Mouse (Mus musculus): ENCODE data around the gene Tfb2m.

The Tfb2m gene

DNA sequence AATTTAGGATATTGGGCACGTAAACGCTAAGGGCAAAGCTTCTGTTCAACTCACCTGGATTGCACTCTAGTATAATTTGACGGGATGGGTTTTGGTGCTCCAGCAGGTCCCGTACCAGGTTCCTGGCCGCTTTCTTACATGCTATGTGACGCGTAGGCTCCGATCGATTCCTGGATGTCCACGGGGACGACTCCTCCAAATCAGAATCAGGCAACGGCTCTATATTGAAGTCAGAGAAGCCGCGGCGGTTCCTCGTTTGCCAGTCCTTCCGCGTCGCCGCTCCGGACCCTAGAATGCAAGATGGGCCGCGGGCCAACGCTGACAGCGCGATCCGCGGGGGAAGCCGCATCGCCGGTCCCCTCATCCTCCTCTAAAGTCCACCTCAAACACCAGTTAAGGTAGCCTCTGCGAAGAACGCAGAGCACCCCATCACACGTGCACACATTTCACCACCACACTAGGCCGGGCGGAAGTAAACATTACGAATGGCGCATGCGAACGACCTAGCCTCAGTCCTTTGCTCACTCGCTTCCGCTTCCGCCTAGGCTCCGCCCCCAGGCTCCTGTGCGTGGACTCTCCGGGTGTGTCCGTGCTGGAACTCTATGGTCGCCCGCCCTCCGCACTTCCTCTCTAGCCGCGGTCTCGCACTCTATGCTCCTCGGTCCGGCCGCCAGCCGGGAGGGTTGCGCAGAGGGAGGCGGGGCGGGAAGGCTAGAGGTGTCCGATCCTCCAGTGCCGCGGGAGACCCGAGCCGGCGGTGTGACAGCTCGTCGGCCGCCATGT, at the start of gene Tfb2m, which contains the start of gene Cnst:
Gene Tfb2m (minus strand): TSS at position 500 of the 783 bp plus-strand sequence.
Gene Cnst (plus strand): TSS at position 603 of the 783 bp plus-strand sequence.
- DNase-seq (ENCODE audit: low spot score) = peak; percentile 98

DNA sequence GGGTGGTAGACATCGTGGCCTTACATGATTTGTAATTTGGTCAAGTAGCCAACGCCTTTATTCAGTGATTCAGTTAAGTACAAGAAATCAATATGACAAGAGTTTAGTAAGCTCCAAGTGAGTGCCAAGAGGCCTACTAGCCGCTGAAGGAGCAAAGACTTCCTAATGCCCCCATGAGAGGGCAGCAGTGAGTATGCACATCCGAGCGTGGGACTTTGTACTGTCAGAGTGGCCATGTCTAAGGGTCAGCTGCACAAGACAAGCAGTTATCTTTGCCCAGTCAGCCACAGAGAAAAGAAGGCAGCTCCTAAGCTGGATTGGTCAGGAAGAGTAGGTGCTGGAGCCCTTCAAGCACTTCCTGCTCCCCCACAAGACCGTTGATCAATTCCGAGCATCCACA, 46.9 kb upstream of the Tfb2m start:
- DNase-seq (ENCODE audit: low spot score) = no peak

DNA sequence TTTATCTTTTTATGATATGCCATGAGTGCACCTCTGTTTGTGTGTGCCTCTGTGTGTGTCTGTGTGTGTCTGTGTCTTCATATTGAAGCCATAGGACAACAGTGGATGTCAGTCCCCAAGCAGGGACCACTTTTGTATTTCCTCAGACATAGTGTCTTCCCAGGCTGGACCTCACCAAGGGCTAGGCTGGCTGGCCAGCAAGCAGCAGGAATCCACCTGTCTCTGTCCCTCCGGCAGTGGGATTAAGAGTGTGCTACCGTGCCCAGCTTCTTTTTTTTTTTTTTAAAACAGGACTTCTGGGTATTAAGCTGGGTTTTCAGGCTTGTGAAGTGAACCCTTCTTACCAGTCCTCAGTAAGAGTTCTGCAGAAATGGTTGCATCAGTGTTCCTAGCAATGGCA, 46.1 kb upstream of the Tfb2m start:
- no peak for DNase-seq (ENCODE audit: low spot score)

DNA sequence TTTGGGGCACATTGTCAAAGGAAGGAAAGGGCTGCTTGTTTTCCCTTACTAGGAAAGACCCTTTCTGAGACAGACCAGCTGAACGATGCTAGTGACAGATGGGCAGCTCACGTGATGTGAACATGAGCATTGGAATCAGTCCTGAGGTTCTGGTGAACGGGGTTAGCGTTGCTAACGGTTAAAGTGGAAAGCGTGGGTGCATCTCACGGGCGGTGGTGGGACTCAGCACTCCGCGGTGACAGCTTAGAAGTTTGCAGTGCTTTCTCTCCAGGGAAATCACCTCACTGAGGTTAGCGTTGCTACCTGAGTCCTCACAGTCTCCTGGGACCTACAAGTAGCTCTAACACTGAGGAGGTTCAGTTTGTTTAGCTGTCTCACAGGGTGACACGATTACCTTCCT, 45.6 kb upstream of the Tfb2m start:
- no peak for DNase-seq (ENCODE audit: low spot score)

DNA sequence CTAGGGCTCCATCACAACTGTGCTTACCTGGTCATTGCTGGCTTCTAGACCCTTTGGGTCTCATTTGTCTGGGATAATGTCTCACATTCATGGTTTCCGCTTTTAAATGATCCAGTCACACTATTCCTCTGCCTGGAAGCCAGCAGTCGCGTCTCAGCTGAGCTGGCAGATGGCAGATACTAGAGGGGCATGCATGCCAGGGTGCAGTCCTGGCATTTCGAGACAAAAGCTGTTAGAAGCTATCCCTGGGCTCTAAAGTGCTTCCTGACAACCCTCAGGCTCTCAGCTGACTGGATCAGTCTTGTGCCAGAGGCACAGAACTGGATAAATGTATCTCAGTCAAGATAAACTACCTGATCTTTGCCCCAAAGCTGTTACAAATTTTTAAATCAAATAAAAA, 42.2 kb upstream of the Tfb2m start:
- no peak for DNase-seq (ENCODE audit: low spot score)

DNA sequence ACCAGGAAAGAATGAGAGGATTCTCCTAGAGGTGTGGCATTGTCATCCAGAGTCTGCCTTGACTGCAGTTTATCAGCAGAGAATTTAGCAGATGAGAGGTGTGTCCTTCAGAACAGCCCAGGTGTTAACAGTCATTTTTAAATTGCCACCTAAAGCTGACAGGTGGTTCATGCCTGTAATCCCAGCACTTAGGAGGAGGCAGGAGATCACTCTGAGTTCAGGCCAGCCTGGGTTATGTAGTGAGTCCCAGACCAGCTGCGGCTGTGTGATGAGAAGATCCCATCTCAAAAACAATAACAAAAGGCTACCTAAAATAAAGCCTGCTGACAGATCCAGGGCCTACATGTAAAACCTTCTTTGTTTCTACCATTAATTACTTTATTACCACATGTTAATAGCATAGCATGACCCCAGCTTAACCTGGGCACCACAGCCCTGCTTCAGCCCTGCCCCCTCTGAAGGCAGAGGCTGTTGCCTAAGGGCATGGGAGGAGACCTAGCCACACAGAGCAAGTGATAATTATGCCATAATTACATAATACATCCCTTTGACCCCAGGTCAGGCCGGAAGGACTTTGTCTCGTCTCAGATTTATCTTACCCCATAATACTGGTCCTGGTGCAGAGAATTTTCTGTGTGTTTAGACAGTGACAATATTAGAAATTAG, 40.5 kb upstream of the Tfb2m start:
- DNase-seq (ENCODE audit: low spot score) = no peak

DNA sequence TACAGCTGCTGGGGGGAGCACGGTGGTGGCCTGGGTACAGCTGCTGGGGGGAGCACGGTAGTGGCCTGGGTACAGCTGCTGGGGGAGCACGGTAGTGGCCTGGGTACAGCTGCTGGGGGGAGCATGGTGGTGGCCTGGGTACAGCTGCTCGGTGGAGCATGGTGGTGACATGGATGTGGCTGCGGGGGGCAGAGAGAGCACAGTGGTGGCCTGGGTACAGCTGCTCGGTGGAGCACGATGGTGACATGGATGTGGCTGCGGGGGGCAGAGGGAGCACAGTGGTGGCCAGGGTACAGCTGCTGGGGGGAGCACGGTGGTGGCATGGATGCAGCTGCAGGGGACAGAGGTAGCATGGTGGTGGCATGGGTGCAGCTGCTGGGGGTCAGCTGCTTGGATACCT, 39.6 kb upstream of the Tfb2m start:
- DNase-seq (ENCODE audit: low spot score) = no peak

DNA sequence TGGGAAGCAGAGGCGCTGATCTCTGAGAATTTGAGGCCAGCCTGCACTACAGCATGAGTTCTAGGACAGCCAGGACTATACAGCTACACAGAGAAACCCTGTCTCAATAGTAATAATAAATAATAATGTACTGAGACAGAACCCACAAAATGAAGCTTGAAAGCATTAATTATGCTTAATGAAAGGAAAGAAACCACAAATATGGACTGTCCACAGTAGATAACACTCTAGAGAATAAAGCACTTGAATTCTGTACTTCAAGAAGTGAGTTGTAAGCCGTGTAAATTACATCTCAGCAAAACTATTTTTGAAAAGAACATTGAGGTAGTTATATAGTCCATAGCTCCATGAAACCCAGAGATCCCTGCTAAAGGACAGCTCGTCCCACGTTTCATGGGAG, 38.2 kb upstream of the Tfb2m start:
- no peak for DNase-seq (ENCODE audit: low spot score)

DNA sequence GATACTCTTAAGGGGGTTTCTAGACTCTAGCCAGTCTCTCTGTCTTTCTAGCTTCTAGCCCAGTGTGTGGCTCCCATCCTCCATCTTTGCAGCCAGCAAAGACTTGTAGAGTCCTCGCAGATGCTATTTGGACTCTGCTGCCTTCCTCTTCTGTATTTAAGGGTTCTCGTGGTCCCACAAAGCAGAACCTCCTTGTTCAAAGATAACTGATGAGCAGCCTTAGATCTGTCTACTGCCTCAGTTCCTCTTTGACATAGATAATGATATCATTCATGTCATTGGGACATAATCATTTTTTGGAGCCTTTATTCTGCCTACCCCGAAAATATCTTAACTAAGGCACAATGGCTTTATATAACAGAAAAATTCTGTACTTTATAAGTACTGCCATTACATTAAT, 37.0 kb upstream of the Tfb2m start:
- no peak for DNase-seq (ENCODE audit: low spot score)

DNA sequence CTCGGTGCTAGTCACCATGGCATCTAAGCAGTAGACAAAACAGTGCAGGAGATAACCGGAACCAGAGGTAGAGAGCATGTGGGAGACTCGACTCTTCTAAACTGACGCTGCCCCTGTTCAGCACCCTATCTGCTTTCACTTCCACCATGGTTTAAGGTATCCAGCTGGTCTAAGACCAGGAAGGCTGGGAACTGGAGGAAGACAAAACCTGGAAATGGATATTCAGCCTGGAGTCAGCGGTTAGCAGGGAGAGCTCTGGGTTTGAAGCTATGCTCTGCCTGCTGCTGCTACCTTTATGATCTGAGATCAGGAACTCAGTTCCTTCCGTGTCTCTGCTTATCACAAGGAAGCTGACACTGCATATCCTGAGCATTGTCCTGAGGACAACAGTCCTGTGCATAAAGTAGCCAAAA, 36.0 kb upstream of the Tfb2m start:
- no peak for DNase-seq (ENCODE audit: low spot score)

DNA sequence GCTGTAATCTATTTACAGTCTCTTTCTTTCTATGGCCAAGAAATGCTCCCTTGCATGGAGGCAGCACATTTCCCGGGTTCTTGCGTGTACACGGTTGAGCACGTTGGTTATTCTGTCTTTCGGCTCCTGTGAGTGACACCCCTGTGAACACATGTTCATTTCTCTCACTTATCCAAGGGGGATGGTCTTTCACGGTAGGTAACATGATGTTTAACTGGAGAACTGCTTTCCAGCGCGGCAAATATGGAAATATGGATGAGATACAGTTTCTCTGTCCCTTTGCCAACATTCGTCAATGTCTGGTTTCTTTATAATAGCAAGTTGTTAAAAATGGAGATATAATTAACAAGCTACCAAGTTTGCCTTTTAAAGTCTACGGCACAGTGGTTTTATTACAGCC, 35.4 kb upstream of the Tfb2m start:
- no peak for DNase-seq (ENCODE audit: low spot score)

DNA sequence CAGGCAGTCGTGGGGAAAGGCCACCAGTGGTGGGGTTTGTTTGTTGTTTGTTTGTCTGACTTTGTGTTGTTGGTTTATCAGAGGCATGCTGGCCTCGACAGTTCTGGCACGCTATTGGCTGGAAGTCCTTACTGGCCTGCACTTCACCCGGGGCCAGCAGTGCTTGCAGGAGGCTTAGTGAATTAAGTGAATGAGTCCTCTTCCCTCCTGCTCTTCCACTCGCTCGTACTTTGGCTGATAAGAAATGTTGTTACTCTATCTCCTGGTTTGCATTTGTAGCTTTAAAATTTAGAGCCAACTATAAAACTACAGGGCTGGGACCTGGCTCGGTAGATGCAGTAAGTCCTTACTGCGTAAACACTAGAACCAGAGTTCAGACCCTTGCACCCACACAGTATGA, 34.1 kb upstream of the Tfb2m start:
- DNase-seq (ENCODE audit: low spot score) = no peak

DNA sequence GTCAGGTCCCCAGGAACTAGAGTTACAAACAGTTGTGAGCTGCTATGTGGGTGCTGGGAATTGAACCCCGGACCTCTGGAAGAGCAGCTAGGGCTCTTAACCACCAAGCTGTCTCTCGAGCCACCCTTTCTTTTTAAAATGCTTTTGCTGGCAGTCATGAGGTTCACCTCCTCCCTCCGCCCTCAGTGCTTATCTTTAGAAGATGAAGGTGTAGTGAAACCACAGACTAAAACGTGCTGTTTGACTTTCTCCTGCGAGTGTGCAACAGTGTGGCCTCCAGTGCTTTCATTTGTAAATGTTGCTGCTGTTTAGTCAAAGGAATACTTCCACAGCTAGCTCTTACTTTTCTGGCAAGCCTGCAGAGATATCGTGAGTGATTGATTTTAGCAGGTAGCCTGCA, 32.6 kb upstream of the Tfb2m start:
- no peak for DNase-seq (ENCODE audit: low spot score)

DNA sequence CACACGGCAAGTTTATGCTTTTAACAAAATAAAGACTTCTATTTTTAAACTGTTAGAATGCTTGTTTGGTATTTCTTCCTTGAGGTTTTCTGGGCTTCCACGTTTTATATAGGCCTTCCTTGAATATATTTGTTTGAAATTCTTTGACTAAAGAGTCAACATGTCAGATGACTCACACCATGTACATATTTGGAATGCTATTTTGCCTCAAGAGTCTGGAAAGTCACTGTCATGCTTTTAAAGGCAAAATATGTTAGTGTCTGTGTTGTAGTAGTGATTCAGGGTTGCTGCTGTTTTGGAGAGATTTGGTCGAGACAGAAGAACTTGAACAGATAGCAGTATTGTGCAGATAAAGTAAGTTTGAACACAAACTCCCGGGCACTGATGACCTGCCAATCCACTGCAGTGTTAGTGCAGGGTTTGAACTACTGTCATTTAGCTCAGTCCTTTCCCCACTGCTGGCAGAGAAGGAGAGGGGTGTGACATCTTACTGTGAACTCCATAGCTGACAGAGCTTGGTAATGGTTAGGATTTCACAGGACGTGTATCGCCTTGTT, 27.7 kb upstream of the Tfb2m start:
- no peak for DNase-seq (ENCODE audit: low spot score)

DNA sequence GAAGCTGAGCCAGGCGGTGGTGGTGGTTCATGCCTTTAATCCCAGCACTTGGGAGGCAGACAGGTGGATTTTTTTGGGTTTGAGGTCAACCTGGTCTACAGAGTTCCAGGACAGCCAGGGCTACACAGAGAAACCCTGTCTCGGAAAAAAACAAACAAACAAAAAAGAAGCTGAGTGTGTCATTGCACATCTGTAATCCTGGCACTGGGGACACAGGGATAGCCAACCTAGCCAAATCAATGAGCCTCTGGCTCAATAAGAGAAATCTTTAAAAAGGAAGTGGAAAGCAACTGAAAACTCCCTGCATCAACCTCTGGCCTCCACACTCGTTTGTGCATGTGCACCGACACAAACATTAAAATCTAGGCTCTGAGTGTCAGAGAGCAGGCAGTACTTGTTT, 25.6 kb upstream of the Tfb2m start:
- no peak for DNase-seq (ENCODE audit: low spot score)

DNA sequence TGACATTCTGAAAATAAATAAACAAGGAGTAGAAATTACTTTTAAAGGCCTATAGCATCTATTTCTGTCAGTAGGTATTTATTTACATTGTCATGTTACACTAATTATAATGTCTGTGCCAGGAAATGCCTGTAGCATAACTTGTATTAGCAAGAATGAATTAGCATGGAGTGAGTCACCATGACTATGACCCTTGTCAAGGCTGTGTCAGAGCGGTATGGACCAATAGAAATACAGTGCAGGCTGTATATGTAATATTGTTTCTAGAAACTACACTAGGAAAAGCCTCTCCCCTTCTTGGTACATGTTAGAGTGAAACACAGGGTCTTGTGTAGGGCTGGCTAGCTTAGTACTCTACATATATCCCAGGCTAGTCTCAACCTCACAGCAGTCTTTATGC, 24.4 kb upstream of the Tfb2m start:
- no peak for DNase-seq (ENCODE audit: low spot score)

DNA sequence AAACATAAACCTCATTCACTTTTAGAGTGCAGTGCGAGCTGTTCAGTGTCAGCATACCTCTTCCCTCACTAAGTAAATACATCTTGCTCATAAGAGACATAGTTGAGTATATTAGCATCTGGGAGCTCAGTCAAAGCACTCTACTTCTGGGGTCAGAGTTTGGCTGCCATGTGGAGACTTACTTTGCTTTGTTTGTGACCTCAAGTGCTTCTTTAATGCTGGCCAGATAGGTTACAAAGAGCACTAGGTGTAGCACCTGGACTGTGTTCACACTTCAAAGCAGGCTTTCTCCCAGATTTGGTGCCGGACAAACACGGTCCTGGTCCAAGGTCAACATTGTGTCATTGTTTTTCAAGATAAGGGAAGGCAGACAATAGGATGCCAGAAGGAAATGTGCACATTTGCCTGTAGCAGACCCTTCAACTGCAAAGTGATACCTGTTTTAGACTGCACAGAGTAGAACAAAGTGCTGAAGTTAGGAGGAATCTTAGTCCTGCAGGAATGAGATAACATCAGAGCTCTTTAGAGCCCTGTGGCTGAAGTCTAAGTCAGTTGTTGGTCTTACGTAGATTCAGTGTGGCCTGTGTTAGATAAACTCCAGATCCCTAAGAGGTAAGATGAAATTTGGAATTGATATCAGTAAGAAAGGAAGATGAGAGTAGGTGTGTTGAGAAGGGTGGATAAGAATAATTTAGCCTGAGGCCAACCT, 22.8 kb upstream of the Tfb2m start:
- no peak for DNase-seq (ENCODE audit: low spot score)

DNA sequence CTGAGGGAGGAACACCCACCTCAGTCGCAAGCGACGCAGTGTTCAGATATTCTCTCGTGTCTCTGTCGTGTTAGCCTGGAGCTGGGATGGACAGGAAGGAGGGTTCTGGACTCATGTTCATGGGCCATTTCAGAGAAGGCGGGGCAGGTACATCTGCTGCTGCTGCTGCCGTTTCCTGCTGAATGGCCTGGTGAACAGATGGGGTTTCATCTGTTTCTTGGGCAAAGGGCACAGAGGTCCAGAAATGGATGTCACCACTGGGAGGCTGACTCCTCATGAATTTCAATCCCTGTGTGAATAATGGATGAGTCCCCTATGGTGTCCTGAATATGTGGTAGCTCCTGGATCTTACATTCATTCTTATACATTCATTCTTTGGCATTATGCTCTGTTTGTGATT, 21.5 kb upstream of the Tfb2m start:
- DNase-seq (ENCODE audit: low spot score) = no peak

DNA sequence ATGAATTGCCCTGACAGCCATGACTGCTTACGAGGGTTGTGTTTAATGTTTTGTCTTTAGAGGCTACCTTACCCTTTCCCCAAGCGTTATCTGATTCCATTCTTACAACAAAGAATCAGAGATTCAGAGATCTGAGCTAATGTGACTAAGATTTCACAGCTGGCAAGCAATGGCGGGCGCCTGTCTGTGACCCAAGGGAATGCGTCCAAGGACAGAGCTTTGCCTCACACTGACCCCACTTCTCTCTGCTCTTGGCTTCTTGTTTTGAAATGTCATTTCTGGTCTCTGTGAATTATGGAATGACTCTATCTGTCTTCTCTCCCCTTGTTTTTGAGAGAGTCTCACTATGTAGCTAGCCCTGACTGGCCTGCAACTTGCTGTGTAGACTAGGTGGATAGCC, 17.9 kb upstream of the Tfb2m start:
- no peak for DNase-seq (ENCODE audit: low spot score)

DNA sequence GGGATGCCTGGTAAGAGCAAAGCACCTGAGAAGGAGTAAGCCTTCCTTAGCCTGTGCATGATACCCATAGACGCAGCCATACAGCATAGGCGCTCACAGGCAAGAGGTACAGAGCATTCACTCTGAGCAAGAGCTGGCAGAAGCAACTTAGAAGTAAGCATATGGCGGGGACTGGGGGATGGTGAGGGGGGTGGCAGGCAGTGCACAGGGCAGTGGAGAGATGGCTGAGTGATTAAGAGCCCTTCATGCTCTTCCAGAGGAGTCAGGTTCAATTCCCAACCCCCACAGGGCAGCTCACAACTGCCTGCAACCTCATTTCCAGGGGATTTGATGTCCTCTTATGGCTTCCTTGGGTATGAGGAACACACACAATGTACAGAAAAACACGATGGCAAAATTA, 17.1 kb upstream of the Tfb2m start:
- DNase-seq (ENCODE audit: low spot score) = no peak

DNA sequence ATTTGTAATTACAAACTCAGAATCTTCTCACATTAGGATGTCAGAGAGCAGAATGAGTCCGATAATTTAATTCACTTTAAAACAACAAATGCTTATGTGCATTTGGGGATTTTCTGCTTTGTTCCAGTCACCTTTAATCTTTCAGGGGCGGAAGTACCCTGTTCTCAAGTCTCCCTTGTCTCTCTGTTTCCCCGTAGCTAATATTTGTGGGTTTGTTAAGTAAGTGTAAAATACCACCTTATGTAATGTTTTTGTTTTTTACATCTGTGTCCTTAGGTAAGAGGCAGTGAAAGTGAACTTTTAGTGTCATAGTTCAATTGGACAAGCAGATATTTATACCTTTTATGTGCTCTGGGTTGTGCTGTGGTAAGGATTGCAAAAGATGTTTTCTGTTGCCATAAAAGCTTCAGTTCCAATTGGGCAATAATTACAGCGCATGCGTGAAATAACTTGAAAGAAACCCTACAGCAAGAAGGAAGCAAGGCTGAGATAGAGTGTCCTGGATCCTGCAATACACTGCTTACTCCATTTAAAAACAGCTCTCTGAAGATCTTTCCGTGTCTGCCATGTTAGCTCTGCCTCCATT, 14.9 kb upstream of the Tfb2m start:
- DNase-seq (ENCODE audit: low spot score) = no peak

DNA sequence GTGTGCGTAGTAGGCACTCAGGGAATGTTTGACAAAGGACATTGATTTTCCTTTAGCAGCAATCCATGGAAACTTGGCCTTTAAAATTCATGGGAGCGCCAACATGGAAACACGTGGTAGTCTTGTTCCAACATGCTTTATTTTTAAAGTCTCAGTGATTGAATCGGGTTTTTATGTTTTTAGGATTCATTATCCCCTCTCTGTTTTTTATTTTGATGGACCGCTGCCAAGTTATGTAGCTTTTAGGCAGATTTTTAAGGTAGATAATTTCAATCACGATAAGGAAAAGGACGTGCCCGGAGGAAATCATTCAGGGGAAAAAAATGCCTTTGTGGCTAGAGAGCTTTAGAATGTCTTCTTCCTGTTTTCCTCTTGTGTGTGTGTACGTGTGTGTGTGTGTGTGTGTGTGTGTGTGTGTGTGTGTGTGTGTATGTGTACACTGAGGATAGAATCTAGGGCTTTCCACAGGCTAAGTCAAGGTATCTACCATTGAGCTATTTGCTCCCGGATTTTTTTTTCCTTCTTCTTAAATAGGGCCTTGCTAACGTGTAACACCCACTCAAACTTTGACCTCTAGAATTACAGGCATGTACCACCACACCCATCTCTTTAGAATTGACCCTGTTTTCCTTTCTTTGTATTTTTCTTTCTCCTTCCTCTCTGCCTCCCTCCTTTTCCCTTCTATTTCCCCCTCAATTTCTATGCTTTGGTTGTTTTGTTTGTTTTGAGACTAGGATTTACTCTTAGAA, 13.6 kb upstream of the Tfb2m start:
- DNase-seq (ENCODE audit: low spot score) = no peak

Data from ovary, postnatal 14 days (tissue).